Mouse (Mus musculus) central nervous system, embryonic 18 days (tissue): ENCODE results near the gene Cyp2b10. TPM values are rescaled to one million over a fixed set of nuclear protein-coding genes. Genes with fewer than 3 reads are reported as not detected.

Source experiments
- polyA plus RNA-seq: library from polyadenylated mRNA; depleted of rRNA; stranded (reverse); fragments of >200 nt; gene quantifications from 2 replicates; pipeline ENCODE4 v1.2.3, GENCODE M21; 2012; rRNA removed

The Cyp2b10 gene
- not detected in 2 replicates for polyA plus RNA-seq

DNA sequence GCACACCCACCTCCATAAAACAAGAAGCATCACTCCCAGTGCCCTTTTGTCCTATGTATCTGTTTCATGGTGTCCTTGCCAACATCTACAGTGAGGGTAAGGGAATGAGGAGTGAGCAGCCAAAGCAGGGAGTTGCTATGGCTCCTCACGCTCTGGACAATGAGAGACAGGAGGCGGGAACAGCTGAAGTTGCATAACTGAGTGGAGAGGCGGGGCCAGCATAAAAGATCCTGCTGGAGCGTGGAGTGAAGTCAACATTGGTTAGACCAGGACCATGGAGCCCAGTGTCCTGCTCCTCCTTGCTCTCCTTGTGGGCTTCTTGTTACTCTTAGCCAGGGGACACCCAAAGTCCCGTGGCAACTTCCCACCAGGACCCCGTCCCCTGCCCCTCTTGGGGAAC, at the start of gene Cyp2b10:
TSS of gene Cyp2b10 (plus strand) at position 210 of the 400 bp plus-strand sequence.

Other genes starting within 250 kb of the Cyp2b10 start
- gene Bckdha, start 238.6 kb upstream of the Cyp2b10 start, polyA plus RNA-seq, result 50.0 and 52.9 TPM in 2 replicates
- gene Exosc5, start 238.5 kb upstream of the Cyp2b10 start, polyA plus RNA-seq, result 29.8 and 29.9 TPM in 2 replicates
- gene Tmem91, start 222.5 kb upstream of the Cyp2b10 start, polyA plus RNA-seq, result 56.5 and 65.5 TPM in 2 replicates
- 49.4 and 49.6 TPM in 2 replicates for gene B9d2, start 216.8 kb upstream of the Cyp2b10 start, polyA plus RNA-seq
- 3.3 and 3.9 TPM in 2 replicates for gene Tgfb1, start 210.6 kb upstream of the Cyp2b10 start, polyA plus RNA-seq
- gene Ccdc97, start 178.5 kb upstream of the Cyp2b10 start, polyA plus RNA-seq, result 50.1 and 54.6 TPM in 2 replicates
- gene Hnrnpul1, start 142.9 kb upstream of the Cyp2b10 start, polyA plus RNA-seq, result 32.9 and 40.1 TPM in 2 replicates
- 11.3 and 11.6 TPM in 2 replicates for gene Axl, start 108.9 kb upstream of the Cyp2b10 start, polyA plus RNA-seq
- 3.7 and 3.8 TPM in 2 replicates for gene Cyp2s1, start 80.7 kb upstream of the Cyp2b10 start, polyA plus RNA-seq
- gene Cyp2b13, start 163.9 kb downstream of the Cyp2b10 start, polyA plus RNA-seq, result not detected in 2 replicates